Mouse (Mus musculus) granulocyte monocyte progenitor cell, adult 5-6 weeks (primary cell): ENCODE data around the gene Igfl3. TPM values are rescaled to one million over a fixed set of nuclear protein-coding genes. Genes with fewer than 3 reads are reported as not detected.

Experiments
- ATAC-seq: replicated peaks from 2 replicates; pipeline ENCODE4 v1.8.0; 2016; ENCODE audit warnings: mild to moderate bottlenecking, moderate TSS enrichment, inconsistent platforms; ENCODE audit not compliant: poor library complexity, severe bottlenecking
- total RNA-seq, 2 experiments: library from RNA; stranded (forward) in 1 of 2; stranded (reverse) in 1 of 2; fragments of 200-712, 200-1000 nt in 1 of 2; fragments of >200 nt in 1 of 2; fragmentation: Nextera tagmentation in 1 of 2; gene quantifications; 2 replicates each; pipeline ENCODE4 v1.2.3; 2014 to 2017

The Igfl3 gene
- total RNA-seq (2014; fragmentation: Nextera tagmentation) (not detected in 2 replicates), total RNA-seq (2017) (not detected in 2 replicates)

- no peak for ATAC-seq
Measured at GRCm38 (mm10) chr7:18176194-18176593, at the start of gene Igfl3. TSS of gene Igfl3 (plus strand) at chr7:18176494.

GRCm38 (mm10) chr7:18210938-18211337 is 34.6 kb downstream of the Igfl3 start:
- no peak; the same call in 1 of the 2 replicates for ATAC-seq

GRCm38 (mm10) chr7:18214699-18215098 is 38.4 kb downstream of the Igfl3 start:
- ATAC-seq, result no peak

Other genes with a start within 250 kb of the Igfl3 start
- not detected in 2 replicates for gene Ceacam11, start 204.4 kb upstream of the Igfl3 start, total RNA-seq (2014; fragmentation: Nextera tagmentation)
- gene Ceacam11, start 204.4 kb upstream of the Igfl3 start, total RNA-seq (2017), result not detected in 2 replicates
- gene Ceacam13, start 166.6 kb upstream of the Igfl3 start, total RNA-seq (2014; fragmentation: Nextera tagmentation), result not detected in 2 replicates
- not detected in 2 replicates for gene Ceacam13, start 166.6 kb upstream of the Igfl3 start, total RNA-seq (2017)
- not detected in 2 replicates for gene Ceacam12, start 110.6 kb upstream of the Igfl3 start, total RNA-seq (2014; fragmentation: Nextera tagmentation)
- gene Ceacam12, start 110.6 kb upstream of the Igfl3 start, total RNA-seq (2017), result not detected in 2 replicates
- gene Mill1, start 68.9 kb downstream of the Igfl3 start, total RNA-seq (2014; fragmentation: Nextera tagmentation), result not detected in 2 replicates
- gene Mill1, start 68.9 kb downstream of the Igfl3 start, total RNA-seq (2017), result not detected in 2 replicates
- gene Psg18, start 178.5 kb downstream of the Igfl3 start, total RNA-seq (2014; fragmentation: Nextera tagmentation), result not detected in 2 replicates
- gene Psg18, start 178.5 kb downstream of the Igfl3 start, total RNA-seq (2017), result not detected in 2 replicates